Mouse (Mus musculus) kidney, postnatal 10 days (tissue): ENCODE measurements around the gene Smg6.

Experiments used
- DNase-seq: peaks from one replicate; pipeline ENCODE4 v3.0.0; 2021; ENCODE audit warnings: mixed read lengths

Smg6 gene

GRCm38 (mm10) chr11:75152603-75153557, 227.3 kb downstream of the Smg6 start:
- DNase-seq: peak; percentile 79

GRCm38 (mm10) chr11:75154053-75154585, 228.5 kb downstream of the Smg6 start:
- DNase-seq: no peak

GRCm38 (mm10) chr11:75155985-75156384, 230.4 kb downstream of the Smg6 start:
- peak; percentile 21 for DNase-seq

GRCm38 (mm10) chr11:75156416-75156815, 230.8 kb downstream of the Smg6 start:
- DNase-seq: peak; percentile 25

GRCm38 (mm10) chr11:75157037-75157436, 231.4 kb downstream of the Smg6 start:
- peak; percentile 34 for DNase-seq

- peak; percentile 57 for DNase-seq
Observed at GRCm38 (mm10) chr11:75157901-75158300, 232.3 kb downstream of the Smg6 start.

GRCm38 (mm10) chr11:75158432-75158831, 232.8 kb downstream of the Smg6 start:
- peak; percentile 63 for DNase-seq

GRCm38 (mm10) chr11:75159564-75159963, 233.9 kb downstream of the Smg6 start:
- DNase-seq: peak; percentile 81

- no peak for DNase-seq
Observed at GRCm38 (mm10) chr11:75160954-75161353, 235.3 kb downstream of the Smg6 start.

GRCm38 (mm10) chr11:75161417-75162008, 235.9 kb downstream of the Smg6 start:
- no peak for DNase-seq

- no peak for DNase-seq
Observed at GRCm38 (mm10) chr11:75162591-75163080, 237.0 kb downstream of the Smg6 start.

GRCm38 (mm10) chr11:75163379-75163778, 237.8 kb downstream of the Smg6 start:
- DNase-seq: peak; percentile 46

- no peak for DNase-seq
Observed at GRCm38 (mm10) chr11:75164051-75164450, 238.4 kb downstream of the Smg6 start.

- peak; percentile 42 for DNase-seq
Observed at GRCm38 (mm10) chr11:75164750-75165149, 239.1 kb downstream of the Smg6 start.

GRCm38 (mm10) chr11:75165441-75166192, 240.0 kb downstream of the Smg6 start:
- peak; percentile 91 for DNase-seq

GRCm38 (mm10) chr11:75166193-75166842, 240.7 kb downstream of the Smg6 start:
- DNase-seq: peak; percentile 59

- peak; percentile 68 for DNase-seq
Observed at GRCm38 (mm10) chr11:75166861-75167642, 241.4 kb downstream of the Smg6 start.

GRCm38 (mm10) chr11:75167643-75168589, 242.3 kb downstream of the Smg6 start:
- DNase-seq: peak; percentile 83

GRCm38 (mm10) chr11:75168590-75169361, 243.2 kb downstream of the Smg6 start:
- peak; percentile 94 for DNase-seq
